Mouse (Mus musculus) layer of hippocampus, postnatal 36 days (tissue): ENCODE measurements around the gene Bud13. TPM values are rescaled to one million over a fixed set of nuclear protein-coding genes. Genes with fewer than 3 reads are reported as not detected.

ENCODE experiments used
- DNase-seq, 2 experiments: peaks; one replicate each; pipeline ENCODE4 v3.0.0; 2022
- total RNA-seq, 2 experiments: library from RNA; stranded (reverse); gene quantifications; 2 replicates each; pipeline ENCODE4 v1.2.3; 2021

Gene Bud13
- 10 to 100 TPM; 11.1 to 12.1 TPM for total RNA-seq

DNA sequence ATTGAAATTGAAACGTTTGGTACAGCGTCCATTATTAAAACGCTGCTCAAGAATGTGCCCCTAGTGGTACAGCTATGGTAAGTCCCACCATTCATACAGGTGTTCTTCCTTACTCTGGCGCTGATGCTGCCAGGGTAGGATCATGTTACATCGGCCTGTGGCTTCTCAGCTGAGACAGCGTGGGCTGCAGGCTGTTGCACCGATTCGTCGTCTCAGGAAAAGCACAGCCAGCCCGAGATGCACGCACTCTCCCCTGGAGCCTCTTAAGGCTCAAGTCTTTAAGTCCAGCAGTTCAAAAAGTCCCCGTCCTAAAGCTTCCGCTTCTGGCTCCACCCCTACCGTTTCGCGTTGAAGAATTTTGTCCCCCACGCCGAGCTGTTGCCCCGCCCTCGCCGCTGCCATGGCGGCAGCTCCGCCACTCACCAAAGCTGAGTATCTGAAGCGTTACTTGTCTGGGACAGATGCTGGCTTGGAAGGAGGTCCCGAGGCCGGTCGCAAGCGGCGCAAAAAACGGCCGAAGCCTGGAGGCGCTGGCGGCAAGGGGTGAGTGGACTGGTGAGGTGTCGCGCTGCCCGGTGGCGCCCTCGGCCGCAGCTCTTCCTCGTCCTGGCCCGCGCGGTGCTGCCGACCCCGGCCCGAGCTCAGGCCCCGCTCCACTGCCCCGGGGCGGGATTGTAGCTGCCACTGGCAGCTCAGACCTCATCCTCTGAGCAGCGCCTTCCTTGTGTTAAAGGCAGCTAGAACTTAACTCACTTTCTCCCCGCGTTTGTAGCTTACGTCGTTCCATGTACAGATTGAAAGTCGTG, at the start of gene Bud13:
Gene Bud13, plus strand, starts transcription at position 378 of the 806 bp plus-strand sequence.
- peak; percentile 91 to 94 for DNase-seq

GRCm38 (mm10) chr9:46235196-46235595, 47.6 kb upstream of the Bud13 start:
- no peak for DNase-seq

- DNase-seq, result no peak
Observed at GRCm38 (mm10) chr9:46235596-46235648, 47.4 kb upstream of the Bud13 start, which contains the start of gene Apoc3. Gene Apoc3 (minus strand): TSS chr9:46235636.

- no peak for DNase-seq
Observed at GRCm38 (mm10) chr9:46235649-46236048, 47.2 kb upstream of the Bud13 start.

DNA sequence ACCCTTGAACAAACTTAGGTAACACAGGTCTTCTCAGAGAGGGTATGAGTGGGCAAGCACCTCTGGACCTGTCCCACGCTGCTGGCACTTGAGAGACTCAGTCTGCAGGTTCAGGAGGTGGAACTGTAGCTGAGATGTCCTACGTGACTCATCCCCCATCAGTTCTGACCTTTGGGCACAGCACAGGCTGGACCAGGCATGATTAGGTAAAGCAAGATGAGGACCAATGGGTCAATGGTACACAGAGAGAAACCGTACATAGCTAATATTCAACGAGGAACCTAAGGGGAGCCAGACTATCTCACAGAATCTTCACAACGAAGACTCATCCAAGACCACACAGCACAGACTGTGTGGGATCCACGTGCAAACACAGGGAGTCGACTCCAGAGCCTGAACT, 44.0 kb upstream of the Bud13 start:
- no peak for DNase-seq

DNA sequence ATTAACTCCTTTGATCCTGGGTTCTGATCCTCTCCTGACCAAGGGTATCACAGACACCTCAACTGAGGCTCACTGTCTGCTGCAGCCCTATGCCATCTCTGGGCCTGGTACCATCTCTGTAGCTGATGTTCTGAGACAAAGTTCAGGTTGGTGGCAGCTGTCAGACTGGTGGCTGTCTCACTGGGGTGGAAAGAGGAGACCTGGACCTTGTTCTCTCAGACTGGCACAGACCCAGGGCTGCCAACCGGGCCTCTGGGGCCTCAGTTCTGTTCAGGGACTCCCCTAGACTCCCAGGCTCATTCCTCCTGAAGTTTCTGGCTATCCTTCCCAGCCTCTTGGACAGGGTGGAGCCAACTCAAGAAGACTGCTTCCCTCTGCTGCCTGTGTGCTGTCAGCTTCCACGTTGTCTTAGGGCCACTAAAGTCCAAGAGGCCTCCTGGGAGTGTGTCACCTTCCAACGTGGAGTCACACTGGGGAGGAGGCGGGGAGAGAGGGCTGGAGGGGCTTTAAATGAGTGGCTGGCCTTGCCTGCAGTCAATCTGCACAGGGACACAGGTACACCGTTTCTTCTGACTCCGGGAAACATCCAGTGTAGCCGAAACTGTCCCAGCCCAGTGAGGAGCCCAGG, 42.2 kb upstream of the Bud13 start, which contains the start of gene Apoa4:
Gene Apoa4, plus strand, starts transcription at position 171 of the 628 bp plus-strand sequence.
- DNase-seq, result no peak

DNA sequence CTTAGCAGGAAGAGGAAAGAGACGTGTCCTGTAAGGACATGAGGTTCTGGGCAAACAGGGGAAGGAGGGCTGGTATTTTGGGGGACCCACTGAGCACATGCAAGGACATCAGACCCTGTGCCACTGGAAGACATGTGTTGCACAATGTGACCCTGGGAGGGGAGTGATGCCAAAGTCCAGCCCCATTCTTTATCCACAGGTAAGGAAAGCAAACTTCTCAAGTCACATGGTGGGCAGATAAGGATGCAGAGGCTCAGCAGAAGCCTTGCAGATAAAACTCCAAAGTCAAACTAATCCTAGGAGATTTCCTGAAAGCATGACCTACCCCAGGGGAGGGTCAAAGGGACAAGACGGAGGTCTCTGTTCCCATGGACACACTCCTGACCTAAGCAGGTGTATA, 41.0 kb upstream of the Bud13 start:
- no peak for DNase-seq

GRCm38 (mm10) chr9:46243122-46243521, 39.7 kb upstream of the Bud13 start:
- no peak for DNase-seq

- no peak for DNase-seq
Observed at GRCm38 (mm10) chr9:46243584-46243983, 39.2 kb upstream of the Bud13 start.

DNA sequence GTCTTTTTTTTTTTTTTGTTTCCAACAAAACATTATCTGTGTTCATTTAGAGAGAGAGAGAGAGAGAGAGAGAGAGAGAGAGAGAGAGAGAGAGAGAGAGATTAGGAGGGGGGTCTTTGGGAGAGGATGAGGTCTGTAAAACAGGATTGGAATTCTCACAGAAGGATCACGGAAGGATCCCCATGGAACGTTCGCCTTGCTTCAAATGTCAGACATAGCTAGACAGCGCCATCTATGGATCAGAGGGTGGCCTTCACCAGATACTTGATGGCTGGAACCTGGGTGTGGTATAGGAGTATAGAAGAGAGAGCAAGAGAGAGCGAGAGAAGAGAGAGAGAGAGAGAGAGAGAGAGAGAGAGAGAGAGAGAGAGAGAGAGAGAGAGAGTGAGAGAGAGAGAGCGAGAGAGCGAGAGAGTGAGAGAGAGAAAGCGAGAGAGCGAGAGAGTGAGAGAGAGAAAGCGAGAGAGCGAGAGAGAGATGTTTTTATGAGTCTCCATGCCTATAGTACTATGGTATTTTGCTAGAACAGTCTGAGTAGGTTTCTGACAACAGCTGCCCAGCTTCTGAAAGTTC, 36.0 kb upstream of the Bud13 start:
- peak; percentile 43 to 46 for DNase-seq

GRCm38 (mm10) chr9:46256177-46256576, 26.6 kb upstream of the Bud13 start:
- no peak for DNase-seq

GRCm38 (mm10) chr9:46256658-46257385, 26.0 kb upstream of the Bud13 start:
- no peak for DNase-seq

- DNase-seq, result no peak
Observed at GRCm38 (mm10) chr9:46257546-46257945, 25.3 kb upstream of the Bud13 start.

GRCm38 (mm10) chr9:46259111-46259510, 23.7 kb upstream of the Bud13 start:
- DNase-seq, result no peak

- DNase-seq, result no peak
Observed at GRCm38 (mm10) chr9:46261131-46261530, 21.7 kb upstream of the Bud13 start.

GRCm38 (mm10) chr9:46268343-46268873, 14.4 kb upstream of the Bud13 start, which contains the start of gene Apoa5:
Gene Apoa5 (plus strand): TSS chr9:46268633.
- no peak for DNase-seq

DNA sequence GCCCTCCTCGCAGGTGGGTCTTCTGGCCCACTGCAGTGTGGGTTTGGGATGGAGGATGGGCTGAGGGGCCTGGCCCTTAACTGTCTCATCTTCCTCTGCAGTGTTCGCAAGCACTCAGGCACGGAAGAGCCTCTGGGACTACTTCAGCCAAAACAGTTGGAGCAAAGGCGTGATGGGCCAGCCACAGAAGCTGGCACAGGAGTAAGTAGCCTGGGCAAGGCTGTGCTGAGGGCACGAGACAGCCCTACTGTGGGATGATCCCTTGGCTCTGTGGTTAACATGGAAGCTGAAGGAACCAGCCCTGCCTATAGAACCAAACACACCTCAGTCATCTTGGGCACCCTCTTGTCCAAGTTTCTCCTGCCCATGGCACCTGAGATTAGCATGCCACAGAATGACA, 13.7 kb upstream of the Bud13 start:
- DNase-seq, result no peak

DNA sequence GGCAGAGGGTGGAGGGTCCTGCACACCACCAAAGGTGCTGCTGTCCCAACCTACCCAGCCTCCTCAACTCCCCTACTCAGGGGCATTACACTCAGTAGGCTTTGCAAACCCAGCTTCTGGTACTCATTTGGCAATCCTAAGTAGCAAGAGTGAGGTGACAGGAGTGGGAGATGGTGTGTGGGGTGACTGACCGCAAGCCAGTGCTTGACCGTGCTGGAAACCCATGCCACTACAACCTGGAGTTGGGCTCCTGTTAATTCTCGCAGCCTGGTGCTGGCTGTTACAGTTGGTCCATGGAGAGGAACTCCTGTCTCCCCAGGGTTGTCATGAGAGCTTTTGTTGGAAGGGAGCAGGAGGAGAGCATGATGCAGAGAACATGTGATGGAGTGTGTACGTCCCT, 12.0 kb upstream of the Bud13 start:
- DNase-seq, result no peak

DNA sequence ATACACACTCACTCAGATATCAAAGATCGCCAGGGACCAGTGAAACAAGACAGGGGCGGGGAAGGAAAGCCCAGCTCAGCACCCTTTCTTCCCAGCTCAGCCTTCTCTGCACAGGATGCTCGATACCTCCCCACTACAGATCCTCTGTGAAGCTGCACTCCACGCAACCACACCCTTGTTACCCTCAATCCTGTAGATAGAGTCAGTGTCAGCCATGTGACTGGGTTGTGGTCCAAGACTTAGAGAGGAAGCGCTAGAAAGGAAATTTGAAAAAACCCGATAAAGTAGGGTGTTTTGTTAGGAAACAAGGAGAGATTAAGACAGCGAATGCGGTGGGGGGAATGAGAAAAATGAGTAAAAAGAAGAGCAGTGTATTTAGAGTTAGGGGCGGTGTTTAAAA, 10.7 kb upstream of the Bud13 start:
- no peak for DNase-seq

DNA sequence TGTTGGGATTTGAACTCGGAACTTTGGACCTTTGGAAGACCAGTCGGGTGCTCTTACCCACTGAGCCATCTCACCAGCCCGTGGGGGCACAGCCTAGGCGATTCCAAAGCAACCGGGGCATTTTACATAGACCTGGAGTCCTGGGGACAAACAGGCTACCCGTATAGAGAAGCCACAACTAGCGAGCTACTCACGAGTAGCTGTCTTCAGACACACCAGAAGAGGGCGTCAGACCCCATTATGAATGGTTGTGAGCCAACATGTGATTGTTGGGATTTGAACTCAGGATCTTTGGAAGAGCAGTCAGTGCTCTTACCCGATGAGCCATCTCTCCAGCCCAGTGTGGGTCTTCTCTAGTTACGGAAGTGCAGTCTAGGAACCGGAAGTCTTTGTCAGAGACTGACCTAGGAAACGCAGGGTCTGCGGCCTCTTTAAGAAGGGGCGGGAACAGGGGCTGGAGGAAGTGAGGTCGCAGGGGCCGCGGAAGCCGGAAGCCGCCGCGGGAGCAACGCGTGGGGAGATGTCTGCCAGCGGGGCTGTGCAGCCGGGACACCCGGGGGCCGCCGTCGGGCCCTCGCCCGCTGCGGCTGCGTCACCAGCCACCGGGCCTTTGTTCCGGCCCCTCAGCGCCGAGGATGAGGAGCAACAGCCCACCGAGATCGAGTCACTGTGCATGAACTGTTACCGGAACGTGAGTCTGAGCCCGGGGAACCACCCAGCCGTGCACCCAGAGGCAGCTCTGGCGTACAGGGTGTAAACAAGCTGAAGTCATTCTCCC, 9.9 kb upstream of the Bud13 start, which contains the start of gene Zpr1:
Gene Zpr1, plus strand, starts transcription at position 388 of the 778 bp plus-strand sequence.
- DNase-seq, result peak; percentile 89 to 90

GRCm38 (mm10) chr9:46274494-46274893, 8.3 kb upstream of the Bud13 start:
- DNase-seq, result no peak

DNA sequence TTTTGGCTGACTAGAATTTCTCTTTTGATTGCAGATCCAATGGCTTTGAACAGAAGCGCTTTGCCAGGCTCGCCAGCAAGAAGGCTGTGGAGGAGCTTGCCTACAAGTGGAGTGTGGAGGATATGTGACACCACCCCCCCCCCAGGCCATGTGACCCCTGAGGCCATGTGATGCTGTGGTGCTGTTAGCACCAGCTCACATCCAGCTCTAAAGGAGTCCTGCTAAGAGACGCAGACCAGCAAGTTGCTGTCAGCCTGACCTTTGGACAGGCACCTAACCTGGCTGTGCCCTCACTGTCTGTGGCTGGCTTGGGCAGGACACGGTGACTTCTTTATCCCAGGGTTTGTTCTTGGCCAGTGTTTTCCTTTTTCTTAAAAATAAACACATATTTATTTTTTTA, 15.6 kb downstream of the Bud13 start:
- DNase-seq, result no peak
